Mouse (Mus musculus): ENCODE results near the gene Gnptg. TPM values are rescaled to one million over a fixed set of nuclear protein-coding genes. Genes with fewer than 3 reads are reported as not detected.
A peak's percentile ranks its signal among the peaks of the same experiment; 100 is the strongest.

Gnptg gene
- polyA plus RNA-seq (2015; fragmentation: Nextera tagmentation; extraction: Ambion mirVana): 21.2 and 22.8 TPM in 2 replicates

DNA sequence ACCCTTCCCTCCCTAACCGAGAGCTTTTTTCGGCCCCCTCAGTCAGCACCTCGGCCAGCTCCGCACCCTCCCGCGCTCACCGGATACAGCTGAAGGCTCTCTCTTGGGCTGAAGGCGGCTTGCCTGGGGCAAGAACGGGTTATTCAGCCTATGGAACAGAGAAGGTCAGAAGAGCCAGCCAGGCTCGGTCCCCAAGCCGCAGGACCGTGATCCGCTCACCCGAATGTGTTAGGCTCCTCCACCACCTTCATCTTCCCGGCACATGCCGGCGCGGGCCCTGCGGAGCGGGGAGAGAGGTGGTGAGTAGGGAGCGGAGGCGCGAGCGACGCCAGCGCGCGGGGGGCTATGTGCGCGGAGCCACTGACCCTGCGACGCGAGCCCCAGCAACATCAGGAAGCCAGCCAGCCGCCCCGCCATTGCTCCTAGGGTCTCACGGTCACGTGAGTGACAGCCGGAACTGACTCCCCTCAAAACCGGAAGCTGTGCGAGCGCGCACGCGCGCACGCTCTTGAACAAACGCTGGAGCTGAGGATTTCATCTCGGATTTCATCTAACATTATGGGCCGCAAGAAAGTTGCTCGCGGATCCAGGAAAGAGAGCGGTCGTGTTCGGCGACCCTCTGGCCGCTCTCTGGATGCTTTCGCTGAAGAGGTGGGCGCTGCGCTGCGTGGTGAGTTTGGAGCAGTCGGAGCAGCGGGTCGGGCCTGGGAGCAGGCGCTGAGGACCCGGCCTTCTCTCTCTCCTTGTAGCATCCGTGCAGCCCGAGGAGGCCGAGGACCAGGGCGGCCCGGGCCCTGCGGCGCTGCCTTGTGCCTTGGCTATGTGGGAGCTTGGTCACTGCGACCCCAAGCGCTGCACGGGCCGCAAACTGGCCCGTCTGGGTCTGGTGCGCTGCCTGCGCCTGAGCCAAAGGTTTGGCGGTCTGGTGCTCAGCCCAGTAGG lies at the start of gene Gnptg, which contains the start of gene Tsr3:
Gene Gnptg, minus strand, starts transcription at position 430 of the 942 bp plus-strand sequence.
Gene Tsr3, plus strand, starts transcription at position 476 of the 942 bp plus-strand sequence.
- peak within 1 kb of the TSS; percentile 98 for H3K4me3 ChIP-seq (ENCODE audit: low read depth, low read length)
- H3K9me3 ChIP-seq (ENCODE audit: low read length): no peaks in the 10 kb centered on the region
- H3K27ac ChIP-seq (ENCODE audit: low read depth): peak within 1 kb of the TSS; percentile 59
- H3K36me3 ChIP-seq (replicated peaks; ENCODE audit: insufficient read depth, low read length): peaks cover 12% of the 10 kb centered on the region
- H3K4me1 ChIP-seq (ENCODE audit: insufficient read depth): peaks cover 16% of the 10 kb centered on the region
- WGBS (ENCODE audit: insufficient replicate concordance): under 1% methylated on average over 77 of the region's 80 CpGs
- no peaks in the 10 kb centered on the region for H3K27me3 ChIP-seq (ENCODE audit: insufficient read depth, low read length)
- DNase-seq: peak; percentile 88
- H3K9ac ChIP-seq (replicated peaks): peak within 1 kb of the TSS; percentile 86
- TF ChIP-seq EP300 (IDR thresholded peaks at IDR 0.05; ENCODE audit: low read depth) (no peak), CTCF (IDR thresholded peaks at IDR 0.05; ENCODE audit: low read depth) (no peak)
- ATAC-seq: peak; percentile 90
- peak within 1 kb of the TSS; percentile 99 for H3K4me2 ChIP-seq (ENCODE audit: low read depth, low read length)

- Histone ChIP-seq H3K36me3 (replicated peaks; ENCODE audit: insufficient read depth, low read length) (no peaks in the 10 kb centered on the region), H3K9me3 (ENCODE audit: low read length) (no peaks in the 10 kb centered on the region), H3K4me1 (ENCODE audit: insufficient read depth) (no peaks in the 10 kb centered on the region), H3K27me3 (ENCODE audit: insufficient read depth, low read length) (no peaks in the 10 kb centered on the region), H3K4me3 (ENCODE audit: low read depth, low read length) (no peak overlapping the region), H3K27ac (ENCODE audit: low read depth) (no peak overlapping the region), H3K9ac (replicated peaks) (no peak overlapping the region), H3K4me2 (ENCODE audit: low read depth, low read length) (no peak overlapping the region)
- DNase-seq: peak; percentile 53
- TF ChIP-seq CTCF (IDR thresholded peaks at IDR 0.05; ENCODE audit: low read depth): peak; percentile 74
- TF ChIP-seq EP300 (IDR thresholded peaks at IDR 0.05; ENCODE audit: low read depth): no peak
- WGBS (ENCODE audit: insufficient replicate concordance): 19% methylated on average over 4 of the region's 4 CpGs
- no peak for ATAC-seq
Measured at GRCm38 (mm10) chr17:25288842-25289241, 48.9 kb upstream of the Gnptg start.

DNA sequence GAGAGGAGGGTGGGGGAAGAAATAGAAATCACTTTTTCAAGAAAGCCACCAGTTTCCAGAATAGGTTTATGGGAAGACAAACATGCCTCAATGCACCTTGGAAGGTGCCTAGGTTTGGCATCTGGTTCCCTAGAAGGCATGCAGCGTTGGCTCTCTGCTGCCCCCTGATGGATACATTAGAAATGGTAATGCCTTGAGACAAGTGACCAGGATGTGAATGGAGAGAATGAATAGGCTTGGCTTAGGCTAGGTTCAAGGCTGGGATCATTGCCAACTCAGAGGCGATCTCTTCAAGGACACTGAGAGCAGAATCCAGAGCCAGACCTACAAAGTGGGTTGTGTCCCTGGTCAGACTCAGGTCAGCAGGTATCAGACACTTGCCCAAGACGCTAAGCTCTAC lies 45.1 kb upstream of the Gnptg start:
- Histone ChIP-seq H3K36me3 (replicated peaks; ENCODE audit: insufficient read depth, low read length) (no peaks in the 10 kb centered on the region), H3K9ac (replicated peaks) (no peak overlapping the region), H3K4me3 (ENCODE audit: low read depth, low read length) (no peak overlapping the region), H3K27me3 (ENCODE audit: insufficient read depth, low read length) (no peaks in the 10 kb centered on the region), H3K27ac (ENCODE audit: low read depth) (no peak overlapping the region), H3K4me2 (ENCODE audit: low read depth, low read length) (no peak overlapping the region), H3K9me3 (ENCODE audit: low read length) (no peaks in the 10 kb centered on the region), H3K4me1 (ENCODE audit: insufficient read depth) (no peaks in the 10 kb centered on the region)
- WGBS (ENCODE audit: insufficient replicate concordance): 21% methylated on average over 3 of the region's 3 CpGs
- DNase-seq (peak; percentile 77), ATAC-seq (no peak)
- TF ChIP-seq CTCF (IDR thresholded peaks at IDR 0.05; ENCODE audit: low read depth) (peak; percentile 98), EP300 (IDR thresholded peaks at IDR 0.05; ENCODE audit: low read depth) (no peak)

DNA sequence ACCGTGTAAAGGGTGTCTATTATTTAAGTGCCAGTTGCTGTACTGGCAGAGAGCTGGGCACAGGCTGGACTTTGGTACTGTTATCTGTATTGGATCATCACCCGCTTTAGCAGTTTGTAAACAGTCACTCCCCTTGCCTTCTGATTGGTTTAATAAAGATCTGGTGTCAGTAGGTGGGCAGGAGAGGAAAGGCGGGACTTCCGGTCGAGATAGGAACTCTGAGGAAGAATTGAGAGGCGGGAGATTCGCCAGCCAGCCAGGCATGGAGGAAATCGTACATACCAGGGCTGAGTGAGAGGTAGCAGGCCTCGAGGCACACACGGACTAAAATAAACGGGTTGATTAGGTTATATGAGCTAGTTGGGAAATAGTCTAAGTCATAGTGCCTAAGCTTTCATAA lies 42.2 kb upstream of the Gnptg start:
- no peak overlapping the region for H3K4me3 ChIP-seq (ENCODE audit: low read depth, low read length)
- no peaks in the 10 kb centered on the region for H3K9me3 ChIP-seq (ENCODE audit: low read length)
- no peaks in the 10 kb centered on the region for H3K4me1 ChIP-seq (ENCODE audit: insufficient read depth)
- TF ChIP-seq EP300 (IDR thresholded peaks at IDR 0.05; ENCODE audit: low read depth) (peak; percentile 49; the same call in 1 of the 2 replicates), CTCF (IDR thresholded peaks at IDR 0.05; ENCODE audit: low read depth) (no peak)
- H3K9ac ChIP-seq (replicated peaks): no peak overlapping the region
- no peaks in the 10 kb centered on the region for H3K36me3 ChIP-seq (replicated peaks; ENCODE audit: insufficient read depth, low read length)
- 0 out of 2 replicates have a peak overlapping the region, but pooled peaks have one; percentile 39 for H3K27ac ChIP-seq (ENCODE audit: low read depth)
- H3K4me2 ChIP-seq (ENCODE audit: low read depth, low read length): peak overlapping the region; percentile 11
- H3K27me3 ChIP-seq (ENCODE audit: insufficient read depth, low read length): no peaks in the 10 kb centered on the region
- DNase-seq (peak; percentile 72), ATAC-seq (peak; percentile 99)
- WGBS (ENCODE audit: insufficient replicate concordance): 30% methylated on average over 11 of the region's 11 CpGs

GRCm38 (mm10) chr17:25275833-25276232 lies 35.9 kb upstream of the Gnptg start:
- H3K4me3 ChIP-seq (ENCODE audit: low read depth, low read length): no peak overlapping the region
- no peaks in the 10 kb centered on the region for H3K27me3 ChIP-seq (ENCODE audit: insufficient read depth, low read length)
- no peaks in the 10 kb centered on the region for H3K9me3 ChIP-seq (ENCODE audit: low read length)
- H3K36me3 ChIP-seq (replicated peaks; ENCODE audit: insufficient read depth, low read length): no peaks in the 10 kb centered on the region
- H3K4me1 ChIP-seq (ENCODE audit: insufficient read depth): peaks cover 22% of the 10 kb centered on the region
- ATAC-seq (no peak), DNase-seq (no peak)
- TF ChIP-seq CTCF (IDR thresholded peaks at IDR 0.05; ENCODE audit: low read depth) (no peak), EP300 (IDR thresholded peaks at IDR 0.05; ENCODE audit: low read depth) (no peak)
- WGBS (ENCODE audit: insufficient replicate concordance): 84% methylated on average over 3 of the region's 3 CpGs
- no peak overlapping the region for H3K9ac ChIP-seq (replicated peaks)
- H3K27ac ChIP-seq (ENCODE audit: low read depth): no peak overlapping the region
- no peak overlapping the region for H3K4me2 ChIP-seq (ENCODE audit: low read depth, low read length)

GRCm38 (mm10) chr17:25274571-25275346 lies 34.8 kb upstream of the Gnptg start, which contains the start of gene Ube2i:
Gene Ube2i, minus strand, starts transcription at chr17:25274622.
- peak within 1 kb of the TSS; percentile 83 for H3K4me3 ChIP-seq (ENCODE audit: low read depth, low read length)
- no peaks in the 10 kb centered on the region for H3K27me3 ChIP-seq (ENCODE audit: insufficient read depth, low read length)
- peak within 1 kb of the TSS; percentile 97 for H3K9ac ChIP-seq (replicated peaks)
- DNase-seq: no peak
- H3K9me3 ChIP-seq (ENCODE audit: low read length): no peaks in the 10 kb centered on the region
- peak within 1 kb of the TSS; percentile 99 for H3K27ac ChIP-seq (ENCODE audit: low read depth)
- 63% methylated on average over 9 of the region's 9 CpGs for WGBS (ENCODE audit: insufficient replicate concordance)
- no peaks in the 10 kb centered on the region for H3K36me3 ChIP-seq (replicated peaks; ENCODE audit: insufficient read depth, low read length)
- peak within 1 kb of the TSS; percentile 87 for H3K4me2 ChIP-seq (ENCODE audit: low read depth, low read length)
- no peak for ATAC-seq
- TF ChIP-seq EP300 (IDR thresholded peaks at IDR 0.05; ENCODE audit: low read depth): no peak
- no peak for TF ChIP-seq CTCF (IDR thresholded peaks at IDR 0.05; ENCODE audit: low read depth)
- peaks cover 28% of the 10 kb centered on the region for H3K4me1 ChIP-seq (ENCODE audit: insufficient read depth)

Data from liver, postnatal 0 days (tissue).